Mouse (Mus musculus) c-Kit-positive CD71-positive TER-119-positive erythroid progenitor cells, embryonic 14.5 days (primary cell): ENCODE results near the gene Xrn1.
"Not testable (repeated sequence)": the region's sequence is repeated elsewhere in the genome, so short reads cannot be mapped to it uniquely, and the experiment has no call there.

Source experiments
- DNase-seq: peaks from one replicate; pipeline ENCODE4 v3.0.0-alpha.2; 2013; ENCODE audit warnings: low spot score

Xrn1 gene

DNA sequence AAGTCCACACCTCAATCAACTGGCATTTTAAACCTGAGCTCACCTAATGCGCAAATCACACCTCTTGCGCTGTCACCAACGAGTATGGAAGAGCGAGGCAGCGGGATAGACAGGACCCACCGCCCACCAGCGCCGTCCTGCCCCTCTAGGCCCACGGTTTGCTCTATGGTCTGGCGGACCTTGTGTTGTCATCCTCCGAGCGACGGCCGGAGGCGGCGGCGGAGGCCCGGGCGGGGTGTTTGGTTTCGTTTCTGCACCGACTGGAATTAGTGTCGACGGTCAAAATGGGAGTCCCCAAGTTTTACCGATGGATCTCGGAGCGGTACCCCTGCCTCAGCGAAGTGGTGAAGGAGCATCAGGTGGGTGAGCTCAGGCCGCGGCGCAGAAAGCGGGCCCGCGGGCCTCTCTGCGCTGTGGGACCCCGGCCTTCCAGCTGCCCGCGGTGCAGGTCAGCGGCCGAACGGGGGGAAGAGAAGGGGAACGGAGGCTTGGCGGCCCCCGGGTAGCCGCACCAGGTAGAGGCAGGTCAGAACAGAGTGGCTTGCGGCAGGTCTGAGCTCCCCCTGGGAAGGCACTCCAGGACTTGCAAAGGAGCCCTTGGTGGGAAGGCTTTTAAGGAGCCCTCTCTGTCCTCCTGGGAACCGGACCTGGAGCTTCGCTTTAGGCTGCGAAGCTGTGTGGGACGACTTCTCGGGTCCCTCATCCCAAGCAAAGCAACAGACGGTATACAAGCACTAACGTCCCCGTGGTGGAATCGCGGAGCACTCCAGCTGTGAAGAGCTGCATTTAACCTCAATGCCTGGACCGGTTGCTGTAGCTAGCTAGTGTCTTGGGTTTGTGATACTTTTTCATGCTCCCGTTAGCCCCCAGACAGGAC lies at the start of gene Xrn1:
Gene Xrn1, plus strand, starts transcription at position 176 of the 877 bp plus-strand sequence.
- peak; percentile 94 for DNase-seq

- DNase-seq, result no peak
Measured at GRCm38 (mm10) chr9:95932855-95933254, 21.7 kb upstream of the Xrn1 start.

DNA sequence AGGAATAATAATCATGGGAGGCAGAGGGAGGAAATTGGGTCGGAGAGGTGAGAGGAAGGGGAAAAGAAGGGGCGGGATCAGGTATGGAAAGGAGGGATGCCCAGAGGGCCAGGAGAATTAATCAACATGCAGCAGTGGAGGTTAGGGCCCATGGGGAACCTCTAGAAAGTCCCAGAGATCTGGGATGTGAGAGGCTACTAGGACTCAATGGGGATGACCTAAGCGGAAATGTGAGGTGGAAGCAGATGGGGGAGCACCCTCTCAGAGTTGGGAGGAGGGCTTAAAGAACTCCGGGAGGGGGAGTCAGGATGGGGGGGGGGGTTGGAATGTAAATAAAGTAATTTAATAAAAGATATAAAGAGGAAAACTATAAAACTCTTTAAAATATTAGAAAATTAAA lies 902 bp upstream of the Xrn1 start:
- no peak for DNase-seq

DNA sequence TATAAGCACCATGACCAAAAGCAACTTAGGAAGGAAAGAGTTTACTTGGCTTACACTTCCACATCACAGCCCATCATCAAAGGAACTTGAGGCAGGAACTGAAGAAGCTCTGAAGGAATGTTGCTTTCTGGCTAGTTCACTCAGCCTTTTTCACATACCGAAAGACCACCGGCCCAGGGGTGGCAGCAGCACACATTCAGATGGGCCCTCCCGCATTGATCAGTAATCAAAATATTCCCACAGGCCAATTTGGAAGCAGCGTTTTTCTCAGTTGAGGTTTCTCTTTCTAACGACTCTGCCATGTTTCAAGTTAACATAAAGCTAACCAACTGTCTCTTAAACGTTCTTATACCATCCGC lies 355 bp upstream of the Xrn1 start:
- no peak for DNase-seq

DNA sequence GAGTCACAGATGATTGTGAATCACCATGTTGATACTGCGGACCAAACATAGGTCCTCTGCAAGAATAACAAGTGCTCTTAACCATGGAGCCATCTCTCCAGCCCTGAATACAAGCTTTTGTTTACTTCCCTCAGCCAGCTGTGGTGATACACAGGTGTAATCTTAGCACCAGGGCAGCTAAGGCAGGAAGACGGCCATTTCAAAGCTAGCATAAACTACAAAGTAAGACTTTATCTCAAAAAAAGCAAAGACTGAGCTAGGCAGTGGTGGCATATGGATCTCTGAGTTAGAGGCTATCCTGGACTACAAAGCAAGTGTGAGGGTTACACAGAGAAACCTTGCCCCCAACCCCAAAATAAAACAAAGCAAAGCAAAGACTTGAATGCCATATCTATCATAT lies 3.1 kb downstream of the Xrn1 start:
- no peak for DNase-seq

- no peak for DNase-seq
Measured at GRCm38 (mm10) chr9:95958041-95958730, 3.6 kb downstream of the Xrn1 start.

DNA sequence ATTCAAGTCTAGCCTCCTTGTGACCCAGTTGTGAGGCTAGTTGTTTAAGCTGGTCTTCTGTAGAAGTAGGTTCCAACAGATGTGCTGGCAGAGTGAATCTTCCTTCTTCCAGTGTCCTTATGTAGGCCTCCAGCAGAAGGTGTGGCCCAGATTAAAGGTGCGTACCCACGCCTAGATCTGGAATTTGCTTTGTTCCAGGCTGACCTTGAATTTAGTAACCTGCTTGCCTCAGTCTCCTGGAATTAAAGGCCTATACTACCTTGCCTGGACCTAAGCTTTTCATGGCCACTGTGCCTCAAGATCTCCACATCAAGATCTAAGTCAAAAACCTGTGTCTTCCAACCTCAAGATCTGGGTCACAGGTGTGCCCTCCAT lies 4.2 kb downstream of the Xrn1 start:
- DNase-seq, result not testable (repeated sequence)

GRCm38 (mm10) chr9:95959246-95959645 lies 4.7 kb downstream of the Xrn1 start:
- no peak for DNase-seq

DNA sequence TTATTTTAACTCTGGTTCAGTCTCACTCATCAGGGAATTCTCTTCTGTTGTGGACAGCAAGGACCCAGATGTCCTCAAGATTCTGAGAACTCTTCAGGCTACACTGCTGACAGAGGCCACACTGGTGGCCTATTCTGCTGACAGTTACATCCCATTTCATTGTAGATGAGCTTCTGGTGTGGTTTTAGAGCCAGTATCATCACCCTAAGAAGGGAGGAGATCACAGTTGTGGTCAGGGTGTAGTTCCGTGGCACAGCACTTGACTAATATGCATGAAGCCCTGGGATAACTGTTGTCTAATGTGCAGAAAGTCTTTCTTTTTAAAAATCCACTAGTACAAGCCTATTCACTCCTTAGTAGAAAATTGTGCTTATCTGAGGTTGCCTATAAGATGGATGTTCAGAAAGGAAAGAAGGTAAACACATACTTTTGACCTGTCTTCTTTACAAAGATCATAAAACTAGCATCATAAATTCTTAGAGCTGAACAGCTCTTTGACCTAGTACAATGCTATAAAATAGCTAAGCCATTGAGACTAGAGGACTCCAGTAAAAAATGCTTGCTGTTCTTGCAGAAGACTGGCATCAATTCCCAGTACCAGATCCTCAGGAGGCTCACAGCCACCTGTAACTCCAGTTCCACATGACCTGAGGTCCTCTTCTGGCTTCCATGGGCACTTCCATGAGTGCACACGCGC lies 5.3 kb downstream of the Xrn1 start:
- DNase-seq, result no peak

DNA sequence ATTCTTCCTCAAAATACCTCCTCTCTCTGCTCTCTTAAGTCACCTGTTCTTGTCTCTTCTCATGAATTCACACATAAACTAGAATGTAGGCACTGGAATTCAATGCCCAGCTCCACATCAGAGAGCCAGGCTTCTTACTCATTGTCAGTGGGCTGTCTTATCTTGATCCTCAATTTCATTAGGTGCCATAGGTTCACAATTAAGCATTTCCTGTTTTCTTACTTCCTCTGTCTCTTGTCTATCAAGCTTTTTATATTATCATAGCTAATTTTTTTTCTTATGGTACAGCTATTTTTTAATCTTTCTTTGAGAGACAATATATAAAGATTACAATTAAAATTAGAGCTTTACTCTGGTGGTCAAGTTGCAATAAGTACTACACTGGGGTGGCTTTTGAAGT lies 6.5 kb downstream of the Xrn1 start:
- no peak for DNase-seq

- DNase-seq, result no peak
Measured at GRCm38 (mm10) chr9:95964037-95964436, 9.5 kb downstream of the Xrn1 start.

DNA sequence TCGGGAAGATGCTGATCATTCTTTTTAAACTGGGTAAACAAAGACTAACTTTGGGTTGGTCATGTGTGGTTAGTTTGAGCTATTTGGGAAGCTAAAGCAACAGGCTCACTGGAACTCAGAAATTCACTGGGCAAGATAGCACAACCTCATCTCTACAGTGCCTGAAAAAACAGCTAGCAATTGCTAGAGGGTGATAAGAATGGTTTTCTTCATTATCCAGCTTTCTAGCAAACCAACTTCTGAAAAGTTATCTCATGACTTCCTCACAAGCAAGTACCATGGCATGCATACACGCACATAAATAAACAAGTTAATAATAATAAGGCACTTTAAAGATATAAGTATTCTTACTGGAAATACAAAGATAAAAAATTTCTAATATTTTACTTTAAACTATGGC lies 23.7 kb downstream of the Xrn1 start:
- no peak for DNase-seq

DNA sequence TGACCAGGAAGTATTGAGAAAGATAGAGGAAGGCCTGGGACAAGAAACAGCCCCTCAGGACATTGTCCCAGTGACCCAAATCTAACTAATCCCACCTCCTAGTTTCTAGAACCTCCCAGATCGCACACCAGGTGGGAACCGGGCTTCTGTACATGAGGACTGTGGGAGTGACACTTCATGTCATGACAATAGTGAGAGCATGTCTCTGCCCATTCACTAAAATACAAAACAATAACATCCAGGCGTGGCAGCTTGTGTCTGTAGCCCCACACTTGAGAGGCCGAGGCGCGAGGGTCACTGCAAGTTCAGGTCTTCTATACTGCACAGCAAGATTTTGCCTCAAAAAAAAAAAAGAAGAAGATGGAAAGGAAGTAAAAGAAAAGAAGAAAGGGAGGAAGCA lies 25.3 kb downstream of the Xrn1 start:
- no peak for DNase-seq

DNA sequence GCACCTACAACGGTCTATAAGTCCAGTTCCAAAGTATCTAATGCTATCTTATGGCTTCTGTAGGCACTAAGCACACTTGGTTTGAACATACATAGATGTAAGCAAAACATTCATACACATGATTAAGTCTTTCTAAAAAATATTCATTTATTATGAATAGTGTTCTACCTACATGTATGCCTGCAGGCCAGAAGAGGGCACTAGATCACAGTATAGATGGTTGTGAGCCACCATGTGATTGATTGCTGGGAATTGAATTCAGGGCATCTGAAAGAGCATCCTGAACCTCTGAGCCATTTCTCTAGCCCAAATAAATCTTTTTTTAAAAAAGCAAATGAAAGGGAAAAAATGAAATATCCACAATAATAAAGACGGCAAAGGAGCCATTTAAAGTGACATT lies 37.7 kb downstream of the Xrn1 start:
- DNase-seq, result peak; percentile 10

DNA sequence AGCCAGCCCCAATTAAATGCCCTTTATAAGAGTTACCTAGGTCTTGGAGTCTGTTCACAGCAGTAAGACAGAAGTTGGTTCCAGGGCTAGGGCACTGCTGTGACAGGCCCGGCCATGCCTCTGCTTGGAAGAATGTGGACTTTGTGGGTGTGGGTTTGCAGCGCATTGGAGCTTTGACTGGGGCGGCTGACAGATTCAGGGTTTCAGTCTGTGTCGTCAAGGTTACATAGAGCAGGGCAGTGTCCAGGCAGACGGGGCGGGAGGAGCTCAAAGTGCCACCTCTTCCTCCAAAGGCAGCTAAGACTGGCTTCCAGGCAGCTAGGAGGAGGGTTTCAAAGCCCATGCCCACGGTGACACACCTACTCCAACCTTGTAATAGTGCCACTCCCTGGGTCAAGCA lies 49.9 kb downstream of the Xrn1 start:
- DNase-seq, result no peak

DNA sequence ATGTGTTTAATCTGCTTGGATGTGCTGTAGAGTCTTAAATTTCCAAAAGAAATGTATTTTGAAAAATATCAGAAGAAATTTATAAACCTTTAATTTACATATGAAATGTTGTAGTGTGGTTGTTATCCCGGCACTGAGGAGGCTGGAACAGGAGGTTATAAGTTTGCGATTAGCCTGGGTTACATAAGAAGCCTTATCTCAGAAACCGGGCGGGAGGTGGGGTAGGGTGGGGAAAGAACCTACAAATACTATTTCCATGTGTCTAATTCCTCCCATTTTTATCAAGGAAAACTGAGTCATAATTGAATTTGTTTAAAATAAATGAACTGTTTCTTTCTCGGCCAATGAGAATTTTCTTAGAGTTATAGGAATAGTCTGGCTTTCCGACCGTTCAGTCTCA lies 56.1 kb downstream of the Xrn1 start:
- peak; percentile 54 for DNase-seq

- no peak for DNase-seq
Measured at GRCm38 (mm10) chr9:96023921-96024320, 69.4 kb downstream of the Xrn1 start.

- DNase-seq, result no peak
Measured at GRCm38 (mm10) chr9:96027913-96028312, 73.4 kb downstream of the Xrn1 start.

DNA sequence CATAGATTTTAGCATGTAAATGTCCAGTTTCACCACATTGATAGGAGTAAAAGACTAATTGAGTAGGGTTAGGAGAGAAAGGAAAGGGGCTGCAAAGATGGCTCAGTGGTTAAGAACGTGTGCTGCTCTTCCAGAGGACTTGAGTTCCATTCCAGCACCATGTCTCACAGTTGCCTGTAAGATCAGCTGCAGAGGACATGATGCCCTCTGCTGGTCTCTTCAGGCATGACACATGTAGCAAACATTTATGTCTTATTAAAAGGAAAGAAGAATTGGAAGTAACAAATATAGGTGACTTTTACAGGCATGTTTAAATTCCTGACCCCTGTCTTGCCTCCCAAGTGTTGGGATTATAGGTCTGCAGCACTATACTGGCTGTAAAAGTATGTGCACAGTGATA lies 74.3 kb downstream of the Xrn1 start:
- peak; percentile 54 for DNase-seq

GRCm38 (mm10) chr9:96029886-96030285 lies 75.3 kb downstream of the Xrn1 start:
- DNase-seq, result no peak

GRCm38 (mm10) chr9:96035371-96036086 lies 81.0 kb downstream of the Xrn1 start:
- DNase-seq, result no peak

DNA sequence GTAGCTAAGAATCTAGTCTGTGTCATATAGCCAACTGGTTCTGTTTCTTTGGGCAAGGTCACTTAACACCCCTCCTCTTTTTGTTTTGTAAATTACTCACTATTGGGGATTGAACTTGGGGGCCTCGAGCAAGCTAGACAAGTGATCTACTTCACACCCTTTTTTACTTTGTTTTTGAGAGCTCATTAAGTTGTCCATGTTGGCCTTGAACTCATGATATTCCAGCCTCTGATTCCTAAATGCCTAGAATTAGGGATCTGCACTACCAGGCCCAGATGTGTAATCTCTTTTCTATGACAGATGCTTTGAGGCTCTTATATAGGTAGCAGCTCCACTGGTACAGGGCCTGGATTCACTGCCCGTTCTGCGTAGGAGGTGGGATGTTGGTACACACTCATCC lies 89.7 kb downstream of the Xrn1 start:
- no peak for DNase-seq
